Mouse (Mus musculus) cerebellum, adult 2 months (tissue): ENCODE results near the gene Ccnf.

Experiments
- CTCF ChIP-seq: fragments of 200-500 bp; IDR thresholded peaks from 2 replicates; pipeline ENCODE4 v1.5.1; 2011; ENCODE audit warnings: low read depth, mild to moderate bottlenecking, control low read depth, low read length, moderate library complexity, borderline replicate concordance; ENCODE audit not compliant: insufficient read depth
- POLR2A ChIP-seq: fragments of 200-500 bp; IDR thresholded peaks from 2 replicates; pipeline ENCODE4 v1.6.1; 2011; ENCODE audit warnings: low read length, control low read depth, borderline replicate concordance; ENCODE audit not compliant: insufficient read depth

GRCm38 (mm10) chr17:24224741-24225140 is 26.5 kb downstream of the Ccnf start:
- no peak for TF ChIP-seq CTCF
- TF ChIP-seq POLR2A, result no peak
